Mouse (Mus musculus): ENCODE measurements around the gene Trank1.

DNA sequence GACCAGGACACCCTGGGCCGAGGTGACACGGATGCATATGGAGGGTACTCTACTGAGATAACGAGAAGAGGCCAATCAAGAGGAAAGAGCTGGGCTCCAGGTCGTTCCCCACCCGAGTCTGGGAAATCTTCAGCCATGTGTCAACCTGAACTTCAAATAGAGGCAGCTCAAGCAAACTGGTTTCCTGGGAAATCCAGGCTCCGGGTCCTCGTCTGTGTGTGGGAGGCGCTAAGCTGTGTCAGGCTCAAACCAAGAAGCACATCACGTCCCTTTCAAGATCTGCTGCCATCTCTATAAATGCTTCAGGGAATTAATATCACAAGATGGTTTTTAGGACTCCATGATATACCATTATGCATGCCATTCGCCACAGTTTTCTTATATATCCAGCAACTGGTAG is 96.9 kb downstream of the Trank1 start:
- no peak for TF ChIP-seq MAX (IDR thresholded peaks at IDR 0.05; ENCODE audit: low read depth)
- no peak for TF ChIP-seq USF1 (IDR thresholded peaks at IDR 0.05; ENCODE audit: low read depth)
- TF ChIP-seq POLR2A (IDR thresholded peaks at IDR 0.05; ENCODE audit: insufficient read length, low read depth), result no peak
- no peak for TF ChIP-seq MYOG (IDR thresholded peaks at IDR 0.05; ENCODE audit: control insufficient read depth in 1 of 3, insufficient read depth in 1 of 3, insufficient read length in 2 of 3, low read depth in 2 of 3)
- TF ChIP-seq CEBPB (IDR thresholded peaks at IDR 0.05; ENCODE audit: insufficient read depth, poor library complexity, severe bottlenecking), result no peak
- TF ChIP-seq MYOD1 (IDR thresholded peaks at IDR 0.05; ENCODE audit: control insufficient read depth in 1 of 3, insufficient read length in 2 of 3, low read depth in 2 of 3), result no peak
- no peak for TF ChIP-seq E2F4 (IDR thresholded peaks at IDR 0.05; ENCODE audit: insufficient read depth)
- TF ChIP-seq POLR2AphosphoS2 (IDR thresholded peaks at IDR 0.05; ENCODE audit: insufficient read length, low read depth), result no peak
- no peak for TF ChIP-seq TCF3 (IDR thresholded peaks at IDR 0.05; ENCODE audit: insufficient read length, low read depth)
- TF ChIP-seq TCF12 (IDR thresholded peaks at IDR 0.05; ENCODE audit: insufficient read depth, poor library complexity, severe bottlenecking), result no peak
- TF ChIP-seq SRF (IDR thresholded peaks at IDR 0.05; ENCODE audit: control insufficient read depth, insufficient read length, low read depth), result no peak
